Mouse (Mus musculus): ENCODE results near the gene Oosp1.

Gene Oosp1

GRCm38 (mm10) chr19:11690839-11691238 is at the start of gene Oosp1:
Gene Oosp1, minus strand, starts transcription at chr19:11691150.
- ATAC-seq (ENCODE audit: insufficient number of reproducible peaks, low FRiP score, low TSS enrichment), result no peak

GRCm38 (mm10) chr19:11736455-11736854 is 45.5 kb upstream of the Oosp1 start:
- no peak for ATAC-seq (ENCODE audit: insufficient number of reproducible peaks, low FRiP score, low TSS enrichment)

GRCm38 (mm10) chr19:11730278-11730677 is 39.3 kb upstream of the Oosp1 start:
- ATAC-seq (ENCODE audit: insufficient number of reproducible peaks, low FRiP score, low TSS enrichment), result no peak

DNA sequence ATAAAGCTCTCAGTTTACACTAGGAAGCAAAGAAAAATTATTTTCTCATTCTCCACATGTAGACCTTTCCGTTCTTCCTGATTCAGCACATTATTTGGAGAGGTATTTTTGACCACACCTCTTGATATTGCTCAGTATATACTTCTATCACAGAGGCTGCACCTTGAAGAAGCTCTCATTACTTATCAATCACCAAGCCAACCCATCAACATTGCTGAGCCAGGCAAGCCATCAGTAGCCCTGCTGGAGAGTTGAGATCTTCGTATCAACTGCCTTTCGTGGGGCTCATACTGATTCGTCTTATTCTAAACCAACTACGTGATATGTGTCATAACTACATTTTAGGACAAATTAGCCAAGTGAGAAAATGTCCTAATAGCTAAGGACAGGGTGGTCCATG is 36.4 kb upstream of the Oosp1 start:
- no peak for ATAC-seq (ENCODE audit: insufficient number of reproducible peaks, low FRiP score, low TSS enrichment)

- ATAC-seq (ENCODE audit: insufficient number of reproducible peaks, low FRiP score, low TSS enrichment), result no peak
Measured at GRCm38 (mm10) chr19:11725915-11726314, 35.0 kb upstream of the Oosp1 start.

DNA sequence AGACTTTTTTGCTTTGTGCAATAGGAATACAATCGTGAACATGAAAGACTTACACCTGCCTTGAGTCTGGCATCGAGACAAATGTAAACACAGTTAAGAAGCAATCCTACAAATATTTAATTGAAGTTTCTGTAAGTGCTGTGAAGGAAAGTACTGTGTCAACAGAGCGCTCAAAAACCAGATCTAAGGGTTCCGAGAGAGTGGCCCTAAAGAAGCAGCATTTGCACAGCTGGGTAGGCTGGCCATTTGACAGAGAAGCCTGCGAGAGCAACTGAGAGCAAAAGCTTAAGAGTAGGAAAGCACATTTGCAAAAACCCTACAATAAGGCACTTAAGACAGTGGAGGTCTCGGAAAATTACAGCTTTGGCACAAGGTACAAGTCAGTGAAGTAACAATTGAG is 33.3 kb upstream of the Oosp1 start:
- no peak for ATAC-seq (ENCODE audit: insufficient number of reproducible peaks, low FRiP score, low TSS enrichment)

GRCm38 (mm10) chr19:11723870-11724269 is 32.9 kb upstream of the Oosp1 start:
- ATAC-seq (ENCODE audit: insufficient number of reproducible peaks, low FRiP score, low TSS enrichment), result no peak

GRCm38 (mm10) chr19:11720071-11720470 is 29.1 kb upstream of the Oosp1 start:
- no peak for ATAC-seq (ENCODE audit: insufficient number of reproducible peaks, low FRiP score, low TSS enrichment)

DNA sequence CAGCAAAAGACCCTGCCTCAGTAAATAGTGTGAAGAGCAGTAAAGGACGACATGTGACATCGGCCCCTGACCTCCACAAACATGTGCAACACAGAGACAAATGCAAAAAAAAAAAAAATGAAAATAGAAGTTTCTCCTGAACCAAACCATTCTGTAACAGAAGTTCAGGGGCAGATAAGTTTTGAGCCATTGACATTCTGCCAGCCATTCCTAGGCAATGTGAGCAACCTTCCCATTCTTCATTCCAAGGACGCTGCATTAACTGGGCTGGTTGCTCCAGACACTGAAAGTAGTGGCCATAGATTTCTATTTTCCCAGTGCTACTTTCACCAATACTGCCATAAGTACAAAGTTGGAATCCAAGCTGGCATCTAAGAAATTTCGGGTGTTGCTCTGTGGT is 21.5 kb upstream of the Oosp1 start:
- ATAC-seq (ENCODE audit: insufficient number of reproducible peaks, low FRiP score, low TSS enrichment), result no peak

- ATAC-seq (ENCODE audit: insufficient number of reproducible peaks, low FRiP score, low TSS enrichment), result no peak
Measured at GRCm38 (mm10) chr19:11698342-11698741, 7.4 kb upstream of the Oosp1 start.

- ATAC-seq (ENCODE audit: insufficient number of reproducible peaks, low FRiP score, low TSS enrichment), result no peak
Measured at GRCm38 (mm10) chr19:11696755-11697154, 5.8 kb upstream of the Oosp1 start, which contains the start of gene Oosp3. Gene Oosp3, plus strand, starts transcription at chr19:11697055.

GRCm38 (mm10) chr19:11691454-11691853 is 504 bp upstream of the Oosp1 start:
- no peak for ATAC-seq (ENCODE audit: insufficient number of reproducible peaks, low FRiP score, low TSS enrichment)

GRCm38 (mm10) chr19:11661562-11661961 is 29.4 kb downstream of the Oosp1 start:
- no peak for ATAC-seq (ENCODE audit: insufficient number of reproducible peaks, low FRiP score, low TSS enrichment)

DNA sequence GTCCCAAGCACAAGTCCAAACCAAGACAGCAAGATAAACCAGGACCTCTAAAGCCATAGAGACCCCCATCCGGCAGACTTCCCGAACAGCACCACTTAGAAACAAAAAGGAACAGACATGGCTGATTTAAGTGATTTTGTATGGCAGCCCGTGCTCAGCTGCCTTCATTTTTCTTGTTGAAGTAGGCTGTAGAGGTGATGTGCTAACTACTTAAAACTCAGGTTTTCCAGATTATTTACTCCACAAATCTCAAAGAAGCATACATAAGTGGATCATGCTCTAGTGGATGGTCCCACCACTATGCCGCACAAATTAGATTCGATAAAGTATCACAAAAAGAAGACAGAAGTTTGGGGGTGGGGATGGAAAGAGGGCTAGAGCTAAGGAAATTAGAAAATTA is 30.5 kb downstream of the Oosp1 start, which contains the start of gene Oosp2:
Gene Oosp2, minus strand, starts transcription at position 101 of the 400 bp plus-strand sequence.
- no peak for ATAC-seq (ENCODE audit: insufficient number of reproducible peaks, low FRiP score, low TSS enrichment)

DNA sequence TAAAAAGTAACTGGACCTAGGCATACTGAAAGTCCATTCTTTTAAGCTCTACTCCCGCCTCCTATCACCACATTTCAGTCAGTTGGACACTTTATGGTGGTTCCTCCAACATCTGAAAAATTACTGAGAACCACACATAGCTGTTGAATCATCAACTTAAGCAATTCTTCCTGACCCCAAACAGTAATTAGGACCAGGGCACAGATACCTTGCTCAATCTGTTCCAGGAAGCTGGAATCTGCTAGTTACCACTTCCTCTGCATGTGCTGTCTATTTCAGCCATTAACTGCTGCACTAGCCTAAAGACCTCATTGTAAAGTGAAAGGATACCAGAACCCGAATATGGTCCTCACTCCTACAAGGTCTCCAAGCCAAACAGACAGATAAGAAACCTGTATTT is 31.8 kb downstream of the Oosp1 start:
- ATAC-seq (ENCODE audit: insufficient number of reproducible peaks, low FRiP score, low TSS enrichment), result no peak

DNA sequence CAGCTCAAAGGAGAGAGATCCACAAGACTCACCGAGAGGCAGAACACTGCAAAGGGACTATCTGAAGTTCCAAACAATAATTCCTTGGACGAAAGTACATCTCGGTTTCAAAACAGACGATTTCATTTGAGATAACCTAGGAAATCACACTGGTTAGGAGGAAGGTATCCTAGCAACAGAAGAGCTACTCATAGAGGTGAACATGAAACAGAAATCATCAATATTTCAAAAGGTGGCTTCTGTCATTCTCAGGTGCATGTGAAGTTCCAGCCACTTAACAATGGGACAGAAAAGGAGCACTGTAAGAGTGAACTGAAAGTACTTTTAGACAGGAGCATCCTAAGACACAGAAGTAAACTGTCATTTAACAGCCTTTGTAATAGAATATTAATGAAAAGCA is 41.4 kb downstream of the Oosp1 start:
- ATAC-seq (ENCODE audit: insufficient number of reproducible peaks, low FRiP score, low TSS enrichment), result no peak

DNA sequence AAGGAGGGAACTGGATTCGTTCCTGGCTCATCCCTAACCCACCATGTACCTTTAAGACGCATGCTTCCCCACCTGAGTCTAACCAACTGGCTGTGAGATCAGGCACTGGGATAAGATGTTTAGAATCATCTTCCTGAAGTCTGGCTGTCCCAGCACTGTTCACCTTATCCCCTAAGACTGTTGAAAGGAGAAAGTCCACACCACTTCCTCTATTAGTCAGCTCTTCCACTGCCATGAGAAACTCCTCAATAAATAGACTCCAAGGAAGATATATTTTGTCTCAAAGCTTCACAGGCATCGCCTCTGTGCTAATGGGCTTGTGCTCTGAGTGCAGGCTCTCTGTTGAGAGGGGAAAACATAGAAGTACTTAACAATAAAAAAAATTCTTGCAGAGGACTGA is 44.8 kb downstream of the Oosp1 start:
- no peak for ATAC-seq (ENCODE audit: insufficient number of reproducible peaks, low FRiP score, low TSS enrichment)

DNA sequence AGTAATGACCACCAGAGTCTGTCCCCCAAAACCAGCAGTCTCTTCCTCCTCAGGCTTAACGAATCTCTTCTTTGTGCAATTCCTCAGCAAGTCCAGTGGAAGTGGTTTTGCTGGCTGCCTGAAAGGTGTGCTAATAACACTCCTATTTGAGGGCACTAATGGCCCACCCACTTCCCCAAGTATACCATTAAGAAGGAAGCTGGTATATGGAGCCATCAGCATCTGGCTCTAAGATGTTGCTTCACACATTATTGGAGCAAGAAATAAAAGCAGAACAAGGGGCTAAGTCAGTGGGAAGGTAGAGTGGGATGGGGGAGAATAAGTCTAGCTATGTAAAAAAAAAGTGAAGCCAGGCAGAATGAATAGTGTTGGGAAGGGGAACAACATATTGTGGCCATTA is 50.2 kb downstream of the Oosp1 start, which contains the start of gene Ms4a3:
Gene Ms4a3, minus strand, starts transcription at position 120 of the 400 bp plus-strand sequence.
- no peak for ATAC-seq (ENCODE audit: insufficient number of reproducible peaks, low FRiP score, low TSS enrichment)

- no peak for ATAC-seq (ENCODE audit: insufficient number of reproducible peaks, low FRiP score, low TSS enrichment)
Measured at GRCm38 (mm10) chr19:11639038-11639437, 51.9 kb downstream of the Oosp1 start.

GRCm38 (mm10) chr19:11635572-11635971 is 55.4 kb downstream of the Oosp1 start:
- ATAC-seq (ENCODE audit: insufficient number of reproducible peaks, low FRiP score, low TSS enrichment), result no peak

DNA sequence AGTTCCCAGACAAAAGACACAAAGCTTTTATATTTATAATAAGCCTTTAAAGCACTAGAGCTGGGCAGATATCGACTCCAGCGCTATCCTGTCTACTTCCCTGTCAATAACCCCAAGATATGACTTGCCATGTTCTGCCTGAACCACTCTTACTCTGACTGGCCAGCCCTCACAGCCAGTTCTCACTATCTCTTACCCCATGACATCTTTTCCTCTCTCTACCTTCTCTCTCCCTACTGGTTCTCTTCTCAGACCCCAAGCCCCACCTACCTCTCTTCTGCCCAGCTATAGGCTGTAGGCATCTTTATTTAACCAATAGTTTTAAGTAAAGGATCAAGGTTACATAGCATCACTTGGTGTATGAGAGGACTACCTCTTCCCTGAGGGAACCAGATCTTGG is 56.6 kb downstream of the Oosp1 start:
- ATAC-seq (ENCODE audit: insufficient number of reproducible peaks, low FRiP score, low TSS enrichment), result no peak

DNA sequence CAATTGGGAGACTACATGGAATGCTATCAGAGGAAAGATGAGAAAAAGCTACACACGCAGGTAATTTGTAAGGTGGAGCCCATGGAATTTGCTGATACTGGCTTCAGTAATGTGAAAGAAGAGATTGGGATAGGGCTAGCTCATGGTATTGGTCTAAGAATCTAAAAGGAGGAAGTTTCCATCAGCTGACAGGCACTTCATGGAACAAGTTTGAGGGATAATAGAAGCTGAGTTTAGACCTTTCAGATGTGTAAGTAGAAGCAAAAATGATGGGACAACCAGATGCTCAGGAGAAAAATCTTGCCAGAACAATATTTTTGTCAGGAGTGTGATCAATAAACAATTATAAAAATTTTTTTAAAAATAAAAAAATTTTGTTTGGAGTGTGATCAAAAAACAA is 57.2 kb downstream of the Oosp1 start:
- no peak for ATAC-seq (ENCODE audit: insufficient number of reproducible peaks, low FRiP score, low TSS enrichment)

- ATAC-seq (ENCODE audit: insufficient number of reproducible peaks, low FRiP score, low TSS enrichment), result no peak
Measured at GRCm38 (mm10) chr19:11625231-11625630, 65.7 kb downstream of the Oosp1 start.

Measured in cerebellum, adult (tissue).